Mouse (Mus musculus) forebrain, embryonic 12.5 days (tissue): ENCODE measurements around the gene Sar1a. TPM values are rescaled to one million over a fixed set of nuclear protein-coding genes. Genes with fewer than 3 reads are reported as not detected.

Experiments
- ATAC-seq: fragments of 200-750 bp; cut with Nextera tagmentation; 2 replicates; pipeline ENCODE4 v1.8.0; 2017; ENCODE audit warnings: moderate TSS enrichment; ENCODE audit not compliant: low FRiP score
- H3K27ac ChIP-seq: fragments of 300-500 bp; sonication (generic); 2 replicates; pipeline ENCODE4 v1.5.1; 2016; ENCODE audit warnings: mild to moderate bottlenecking
- H3K27me3 ChIP-seq: fragments of 300-500 bp; sonication (generic); 2 replicates; pipeline ENCODE4 v1.6.1; 2016; ENCODE audit warnings: mild to moderate bottlenecking
- H3K36me3 ChIP-seq: fragments of 300-500 bp; sonication (generic); replicated peaks from 2 replicates; pipeline ENCODE4 v1.6.1; 2016; ENCODE audit warnings: mild to moderate bottlenecking
- H3K4me1 ChIP-seq: fragments of 300-500 bp; sonication (generic); 2 replicates; pipeline ENCODE4 v1.6.1; 2016
- H3K4me2 ChIP-seq: fragments of 300-500 bp; sonication (generic); 2 replicates; pipeline ENCODE4 v1.6.1; 2016; ENCODE audit warnings: mild to moderate bottlenecking, moderate library complexity
- H3K4me3 ChIP-seq: fragments of 300-500 bp; sonication (generic); replicated peaks from 2 replicates; pipeline ENCODE4 v1.5.1; 2016; ENCODE audit warnings: mild to moderate bottlenecking
- H3K9ac ChIP-seq: fragments of 300-500 bp; sonication (generic); 2 replicates; pipeline ENCODE4 v1.6.1; 2016; ENCODE audit warnings: mild to moderate bottlenecking
- H3K9me3 ChIP-seq: fragments of 300-500 bp; sonication (generic); 2 replicates; pipeline ENCODE4 v1.6.1; 2016
- WGBS: fragments of 180-500 bp; shearing (Covaris S2); methylation state at CpG from one replicate; pipeline ENCODE4 v1.1.7; 2016; 5-methylcytosine and 5-hydroxymethylcytosine counted together
- polyA plus RNA-seq: library from polyadenylated mRNA; unstranded; fragments of >200 nt; fragmentation: Nextera tagmentation; extraction: Ambion mirVana; gene quantifications from 2 replicates; pipeline ENCODE4 v1.2.1, GENCODE M21; 2016

Gene Sar1a
- polyA plus RNA-seq, 1 experiment from 2014 or later: 221 TPM

DNA sequence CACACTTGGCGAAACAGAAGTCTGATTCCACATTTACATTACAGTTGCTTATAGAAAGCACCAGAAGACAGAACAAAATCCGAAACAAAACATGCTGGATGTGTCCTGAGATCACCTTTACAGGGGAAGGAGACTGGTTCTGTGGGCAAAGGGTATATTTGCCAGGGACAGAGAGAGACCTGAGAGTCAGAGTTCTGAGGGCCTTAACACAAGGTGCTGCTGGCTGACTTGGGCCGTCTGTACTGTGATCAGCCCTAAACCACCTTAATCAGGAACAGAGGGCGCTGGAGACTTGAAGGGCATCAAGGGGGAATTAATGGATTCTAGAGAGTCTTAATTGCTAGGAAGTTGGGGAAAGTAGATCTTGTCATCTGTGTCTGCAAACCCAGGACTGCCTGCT, 13.5 kb downstream of the Sar1a start:
- Histone ChIP-seq H3K4me2 (no peak overlapping the region), H3K9ac (no peak overlapping the region), H3K27ac (no peak overlapping the region), H3K27me3 (no peaks in the 10 kb centered on the region), H3K9me3 (no peaks in the 10 kb centered on the region), H3K36me3 (peaks cover 51% of the 10 kb centered on the region), H3K4me3 (no peak overlapping the region), H3K4me1 (peaks cover 23% of the 10 kb centered on the region)
- ATAC-seq: no peak
- 79% methylated on average over 4 of the region's 4 CpGs for WGBS

DNA sequence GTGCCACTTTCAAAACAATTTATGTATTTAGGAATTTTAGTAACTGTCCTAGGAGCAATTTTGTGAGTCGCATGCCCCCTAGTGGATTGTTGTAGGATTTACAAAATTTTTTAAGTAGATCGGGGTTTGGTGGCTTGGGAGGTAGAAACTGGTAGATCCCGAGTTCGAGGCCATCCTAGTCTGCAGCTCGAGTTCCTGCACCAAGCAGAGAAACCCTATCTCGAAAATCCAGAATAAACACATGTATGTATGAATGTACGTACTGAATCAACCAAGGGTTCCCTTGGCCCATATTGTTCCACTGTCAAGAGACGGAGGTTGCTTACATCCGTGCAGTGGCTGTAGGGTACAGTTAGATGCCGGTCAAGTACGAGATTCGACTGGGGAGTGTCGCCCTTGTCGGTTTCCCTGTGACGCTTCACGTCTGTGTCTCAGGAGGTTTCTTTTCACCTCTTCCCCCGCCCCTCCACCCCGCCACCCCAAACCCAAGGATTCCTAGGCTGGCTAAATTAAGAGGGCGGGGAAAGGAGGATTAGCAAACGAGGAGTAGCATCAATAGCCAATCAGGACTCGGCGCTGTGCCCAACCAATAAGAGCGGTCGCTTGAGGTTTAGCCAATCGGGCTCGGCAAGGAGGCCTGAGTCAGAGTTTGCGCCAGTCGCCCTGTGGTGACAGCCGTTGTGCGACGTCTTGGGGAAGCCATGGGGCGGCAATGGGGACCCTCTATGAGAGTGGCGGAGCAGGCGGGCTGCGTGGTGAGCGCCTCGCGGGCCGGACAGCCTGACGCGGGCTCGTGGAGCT, 15.0 kb downstream of the Sar1a start, which contains the start of gene Tysnd1:
TSS of gene Tysnd1 (plus strand) at position 645 of the 801 bp plus-strand sequence.
- peak within 1 kb of the TSS; percentile 60; the same call in 1 of the 2 replicates for H3K27ac ChIP-seq
- WGBS: 1% methylated on average over 42 of the region's 42 CpGs
- no peaks in the 10 kb centered on the region for H3K27me3 ChIP-seq
- ATAC-seq: peak; percentile 98
- peaks cover 41% of the 10 kb centered on the region for H3K36me3 ChIP-seq
- peak within 1 kb of the TSS; percentile 99 for H3K4me2 ChIP-seq
- H3K9ac ChIP-seq: peak within 1 kb of the TSS; percentile 75
- no peaks in the 10 kb centered on the region for H3K9me3 ChIP-seq
- peaks cover 23% of the 10 kb centered on the region for H3K4me1 ChIP-seq
- H3K4me3 ChIP-seq: peak within 1 kb of the TSS; percentile 92

DNA sequence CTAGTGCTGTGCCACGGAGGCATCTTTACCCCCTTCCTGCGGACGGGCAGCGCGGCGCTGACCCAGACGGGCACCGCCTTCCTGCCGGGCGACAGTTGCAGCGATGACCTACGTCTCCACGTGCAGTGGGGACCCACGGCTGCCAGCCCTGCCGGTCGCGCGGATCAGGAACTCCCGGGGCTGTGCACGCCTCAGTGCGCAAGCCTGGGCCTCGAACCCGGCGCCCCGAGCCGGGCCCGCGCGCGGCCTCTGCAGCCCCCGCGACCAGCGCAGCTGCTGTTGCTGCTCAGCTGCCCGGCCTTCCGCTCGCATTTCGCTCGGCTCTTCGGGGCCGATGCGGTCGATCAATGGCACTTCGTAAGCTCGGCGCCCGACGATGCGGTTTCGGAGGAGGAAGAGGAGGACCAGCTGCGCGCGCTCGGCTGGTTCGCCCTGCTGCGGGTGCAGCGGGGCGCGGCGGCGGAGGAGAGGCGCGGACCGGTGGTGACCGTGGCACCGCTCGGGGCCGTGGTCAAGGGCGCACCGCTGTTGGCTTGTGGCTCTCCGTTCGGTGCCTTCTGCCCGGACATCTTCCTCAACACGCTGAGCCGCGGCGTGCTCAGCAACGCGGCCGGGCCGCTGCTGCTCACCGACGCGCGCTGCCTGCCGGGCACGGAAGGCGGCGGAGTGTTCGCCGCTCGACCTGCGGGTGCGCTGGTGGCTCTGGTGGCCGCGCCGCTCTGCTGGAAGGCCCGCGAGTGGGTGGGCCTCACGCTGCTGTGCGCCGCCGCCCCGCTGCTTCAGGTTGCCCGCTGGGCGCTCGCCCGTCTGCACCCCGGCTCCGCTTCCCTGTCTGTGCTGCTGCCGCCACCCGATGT, 15.8 kb downstream of the Sar1a start:
- Histone ChIP-seq H3K4me3 (peak overlapping the region; percentile 92), H3K4me2 (peak overlapping the region; percentile 99), H3K9me3 (no peaks in the 10 kb centered on the region), H3K27ac (peak overlapping the region; percentile 60; the same call in 1 of the 2 replicates), H3K36me3 (peaks cover 32% of the 10 kb centered on the region), H3K9ac (peak overlapping the region; percentile 75), H3K4me1 (peaks cover 23% of the 10 kb centered on the region), H3K27me3 (no peaks in the 10 kb centered on the region)
- peak; percentile 3; the same call in 1 of the 2 replicates for ATAC-seq
- WGBS: under 1% methylated on average over 99 of the region's 111 CpGs

DNA sequence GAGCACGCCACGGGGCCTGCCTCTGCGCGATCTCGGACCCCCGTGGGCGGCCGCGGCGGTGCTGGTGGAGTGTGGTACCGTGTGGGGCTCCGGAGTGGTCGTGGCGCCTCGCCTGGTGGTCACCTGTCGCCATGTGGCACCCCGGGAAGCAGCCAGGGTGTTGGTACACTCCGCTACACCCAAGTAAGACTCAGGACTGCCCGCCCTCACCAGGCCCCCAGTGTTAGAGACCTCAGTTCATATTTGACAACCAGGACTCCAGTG, 16.4 kb downstream of the Sar1a start:
- Histone ChIP-seq H3K4me2 (peak overlapping the region; percentile 99), H3K4me3 (peak overlapping the region; percentile 92), H3K27me3 (no peaks in the 10 kb centered on the region), H3K36me3 (peaks cover 30% of the 10 kb centered on the region), H3K27ac (no peak overlapping the region), H3K9ac (peak overlapping the region; percentile 75), H3K4me1 (peaks cover 23% of the 10 kb centered on the region), H3K9me3 (no peaks in the 10 kb centered on the region)
- ATAC-seq: no peak
- WGBS: 17% methylated on average over 19 of the region's 19 CpGs

DNA sequence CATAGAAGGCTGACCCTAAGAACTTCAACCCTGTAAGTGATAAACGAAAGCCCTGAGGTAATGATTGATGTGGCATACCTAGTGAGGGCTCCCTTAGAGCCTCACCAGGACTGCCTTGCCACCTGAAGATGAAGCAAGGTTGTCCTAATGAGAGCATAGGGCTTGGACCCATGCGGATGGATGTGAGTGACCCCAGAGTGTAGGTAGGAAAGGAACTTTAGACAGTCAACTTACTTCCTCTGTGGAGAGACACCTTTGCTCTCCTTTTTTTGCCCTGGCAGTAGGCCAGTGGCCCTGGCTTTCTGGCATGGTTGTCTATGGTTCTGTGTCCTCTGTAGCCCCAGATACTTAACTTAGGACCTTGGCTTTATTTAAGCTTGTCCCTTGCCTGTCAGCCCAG, 16.9 kb downstream of the Sar1a start:
- Histone ChIP-seq H3K4me1 (peaks cover 23% of the 10 kb centered on the region), H3K9ac (peak overlapping the region; percentile 75; the same call in 1 of the 2 replicates), H3K27ac (no peak overlapping the region), H3K36me3 (peaks cover 31% of the 10 kb centered on the region), H3K4me3 (peak overlapping the region; percentile 92), H3K27me3 (no peaks in the 10 kb centered on the region), H3K9me3 (no peaks in the 10 kb centered on the region), H3K4me2 (peak overlapping the region; percentile 99)
- no peak for ATAC-seq
- WGBS: 91% methylated on average over 2 of the region's 2 CpGs

DNA sequence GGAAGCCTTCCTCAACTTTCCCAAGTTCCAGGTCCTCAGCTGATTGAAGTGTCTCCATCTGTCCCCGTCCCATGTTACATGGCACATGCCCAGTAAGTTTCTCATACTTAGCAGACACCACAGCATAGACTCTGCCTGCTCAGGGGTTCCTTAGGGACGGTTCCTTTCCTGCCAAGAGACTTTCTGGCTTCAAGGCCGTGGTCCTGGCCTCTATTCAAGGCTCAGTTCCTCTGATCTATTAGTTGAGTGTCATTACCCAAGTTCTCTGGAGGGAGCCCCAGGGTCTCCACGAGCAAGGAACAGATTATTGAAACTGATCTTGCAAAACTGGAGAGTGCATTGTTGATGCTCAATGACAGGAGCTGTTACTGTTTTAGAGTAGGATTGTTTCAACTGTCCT, 24.6 kb downstream of the Sar1a start:
- H3K36me3 ChIP-seq: peaks cover 24% of the 10 kb centered on the region
- WGBS: 76% methylated on average over 4 of the region's 4 CpGs
- no peak for ATAC-seq

DNA sequence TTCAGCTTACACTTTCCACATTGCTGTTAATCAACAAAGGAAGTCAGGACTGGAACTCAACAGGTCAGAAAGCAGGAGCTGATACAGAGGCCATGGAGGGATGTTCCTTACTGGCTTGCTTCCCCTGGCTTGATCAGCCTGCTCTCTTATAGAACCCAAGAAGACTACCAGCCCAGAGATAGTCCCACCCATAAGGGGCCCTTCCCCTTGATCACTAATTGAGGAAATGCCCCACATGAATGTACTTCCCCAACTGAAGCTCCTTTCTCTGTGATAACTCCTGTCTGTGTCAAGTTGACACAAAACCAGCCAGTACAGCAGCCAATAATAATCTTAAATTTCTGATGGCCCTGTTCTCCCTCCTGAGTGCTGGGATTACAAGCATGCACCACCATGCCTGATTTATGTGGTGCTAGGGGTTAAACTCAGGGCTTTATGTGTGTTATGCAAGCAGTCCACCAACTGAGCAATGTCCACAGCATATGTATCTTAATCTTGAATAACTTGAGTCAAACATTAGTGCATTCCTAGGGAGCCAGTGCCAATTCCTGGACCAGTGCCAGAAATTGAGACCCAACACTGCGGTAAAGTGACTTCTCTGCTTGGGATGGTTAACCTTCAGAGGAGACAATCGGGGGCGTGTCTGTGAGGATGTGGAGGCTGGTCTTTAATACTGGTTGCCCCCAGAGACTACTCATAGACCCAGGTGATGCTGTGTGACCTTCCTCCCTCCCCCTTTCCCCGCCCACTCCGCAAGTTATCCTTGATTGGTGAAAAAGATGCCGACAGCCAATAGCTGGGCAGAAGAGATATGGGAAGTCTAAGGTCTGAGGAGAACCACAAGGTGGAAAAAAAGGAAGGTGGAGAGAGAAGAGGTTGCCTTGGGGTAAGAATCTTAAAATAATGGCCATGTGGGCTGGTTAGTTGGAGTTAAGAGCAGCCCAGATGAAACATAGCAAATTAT, 26.6 kb downstream of the Sar1a start:
- Histone ChIP-seq H3K4me1 (no peaks in the 10 kb centered on the region), H3K27me3 (0 out of 2 replicates have a peak, but pooled peaks cover 3% of the 10 kb centered on the region), H3K9me3 (no peaks in the 10 kb centered on the region), H3K36me3 (peaks cover 19% of the 10 kb centered on the region), H3K4me2 (no peak overlapping the region), H3K9ac (no peak overlapping the region), H3K4me3 (no peak overlapping the region), H3K27ac (no peak overlapping the region)
- no peak for ATAC-seq
- 72% methylated on average over 6 of the region's 6 CpGs for WGBS

More for the DNA sequence above, 24.6 kb downstream of the Sar1a start:
- Histone ChIP-seq H3K27ac (no peak overlapping the region), H3K4me2 (no peak overlapping the region), H3K9me3 (no peaks in the 10 kb centered on the region), H3K4me1 (no peaks in the 10 kb centered on the region), H3K4me3 (no peak overlapping the region), H3K27me3 (no peaks in the 10 kb centered on the region), H3K9ac (no peak overlapping the region)

DNA sequence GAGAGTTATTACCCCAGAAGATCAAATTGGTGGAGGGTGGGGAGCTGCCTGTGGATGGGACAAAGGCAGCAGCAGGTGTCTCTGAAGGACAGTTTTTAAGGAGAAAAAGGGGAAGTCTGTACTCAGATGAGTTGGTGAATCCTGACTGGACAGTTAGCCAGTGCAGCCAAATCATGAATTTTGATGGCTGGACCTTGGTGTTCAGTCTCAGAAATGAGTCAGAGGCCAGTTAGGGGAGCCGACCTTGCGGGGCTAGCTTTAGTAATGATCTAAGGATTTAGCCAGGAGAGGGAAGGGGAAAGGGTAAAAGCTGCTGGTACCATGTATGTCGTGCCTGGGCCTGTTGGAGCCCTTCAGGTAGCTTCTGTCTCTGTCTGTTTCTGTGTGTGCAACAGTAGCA, 33.5 kb downstream of the Sar1a start:
- Histone ChIP-seq H3K27me3 (peaks cover 35% of the 10 kb centered on the region), H3K36me3 (no peaks in the 10 kb centered on the region), H3K4me2 (no peak overlapping the region), H3K4me3 (no peak overlapping the region), H3K9me3 (no peaks in the 10 kb centered on the region), H3K4me1 (peaks cover 9% of the 10 kb centered on the region), H3K27ac (no peak overlapping the region), H3K9ac (no peak overlapping the region)
- ATAC-seq: no peak
- WGBS: 62% methylated on average over 3 of the region's 3 CpGs

DNA sequence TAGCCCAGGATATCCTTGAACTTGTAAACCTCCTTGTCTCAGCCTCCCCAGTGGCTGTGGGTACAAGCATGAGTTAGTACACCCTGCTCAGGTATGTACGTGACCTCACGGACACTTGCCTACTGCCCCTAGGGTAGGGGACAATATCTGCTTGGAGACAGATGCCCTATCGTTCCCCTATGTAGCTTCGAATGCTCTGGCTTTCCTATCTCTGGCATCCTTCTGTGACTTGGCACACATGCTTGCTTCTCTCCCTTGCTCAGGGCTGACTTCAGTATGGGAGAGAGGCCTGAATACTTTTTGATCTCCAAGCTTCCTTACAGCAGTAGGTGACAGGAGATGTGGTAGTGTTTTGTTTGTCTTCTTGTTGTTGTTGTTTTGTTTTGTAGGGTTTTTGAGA, 34.0 kb downstream of the Sar1a start:
- 94% methylated on average over 4 of the region's 4 CpGs for WGBS
- no peak for ATAC-seq
- Histone ChIP-seq H3K4me3 (no peak overlapping the region), H3K27ac (no peak overlapping the region), H3K9me3 (no peaks in the 10 kb centered on the region), H3K4me2 (no peak overlapping the region), H3K36me3 (no peaks in the 10 kb centered on the region), H3K9ac (no peak overlapping the region), H3K4me1 (peaks cover 9% of the 10 kb centered on the region), H3K27me3 (peaks cover 35% of the 10 kb centered on the region)

DNA sequence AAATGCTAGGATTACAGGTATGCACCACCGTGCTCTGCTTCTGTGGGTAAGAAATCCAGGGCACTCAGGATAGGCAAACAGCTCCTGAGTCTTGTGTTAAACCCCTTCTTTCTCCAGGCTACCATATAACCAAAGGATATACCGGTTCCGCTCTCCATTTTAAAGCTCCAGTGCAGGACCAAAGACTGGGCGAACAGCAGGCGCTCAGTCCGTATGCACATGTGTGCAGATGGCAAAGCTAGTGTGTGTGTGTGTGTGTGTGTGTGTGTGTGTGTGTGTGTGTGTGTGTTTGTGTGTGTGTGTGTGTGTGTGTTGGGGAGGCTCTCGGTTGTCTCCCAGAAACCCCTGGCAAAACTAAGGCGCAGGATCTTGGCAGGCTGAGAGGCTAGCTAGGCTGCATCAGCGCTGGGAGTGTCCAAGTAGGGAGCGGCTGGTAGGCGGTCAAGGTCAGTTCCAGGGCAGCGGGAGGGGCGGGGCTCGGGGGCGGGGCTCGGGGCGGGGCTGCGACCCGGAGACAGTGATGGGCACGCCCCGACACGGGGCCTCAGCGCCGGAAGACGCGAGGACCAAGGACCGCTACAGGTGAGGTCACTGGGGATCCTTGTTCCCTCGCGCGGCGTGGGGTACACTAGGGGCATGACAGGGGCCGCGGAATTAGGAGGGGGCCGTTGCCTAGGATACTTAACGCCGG, 34.8 kb downstream of the Sar1a start, which contains the start of gene Aifm2:
TSS of gene Aifm2 (plus strand) at position 493 of the 691 bp plus-strand sequence.
- Histone ChIP-seq H3K4me1 (peaks cover 9% of the 10 kb centered on the region), H3K36me3 (no peaks in the 10 kb centered on the region), H3K4me3 (peak within 1 kb of the TSS; percentile 53), H3K27ac (no peak within 1 kb of the TSS), H3K27me3 (peaks cover 35% of the 10 kb centered on the region), H3K9me3 (no peaks in the 10 kb centered on the region), H3K9ac (peak within 1 kb of the TSS; percentile 61), H3K4me2 (peak within 1 kb of the TSS; percentile 85)
- 15% methylated on average over 34 of the region's 36 CpGs for WGBS
- peak; percentile 82 for ATAC-seq

DNA sequence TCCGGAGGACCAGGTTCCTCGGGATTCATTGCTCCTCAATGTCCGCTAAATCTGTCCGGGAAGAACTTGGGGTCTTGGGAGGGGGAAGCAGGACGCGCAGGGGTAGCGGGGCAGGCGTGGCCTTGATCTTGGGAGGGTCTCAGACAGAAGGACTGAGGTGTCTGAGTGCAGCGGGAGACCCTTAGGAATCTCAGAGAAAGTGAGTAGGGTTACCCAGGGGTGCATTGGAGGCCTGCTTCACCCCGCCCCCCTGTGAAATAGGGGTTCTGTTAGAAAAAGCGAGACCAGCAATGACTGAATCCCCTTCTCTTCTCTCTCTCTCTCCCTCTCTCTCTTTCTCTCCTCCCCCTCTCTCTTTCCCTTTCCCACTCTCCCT, 35.4 kb downstream of the Sar1a start:
- no peak for ATAC-seq
- Histone ChIP-seq H3K36me3 (no peaks in the 10 kb centered on the region), H3K4me2 (peak overlapping the region; percentile 85), H3K9me3 (no peaks in the 10 kb centered on the region), H3K4me1 (peaks cover 9% of the 10 kb centered on the region), H3K9ac (peak overlapping the region; percentile 61), H3K4me3 (peak overlapping the region; percentile 53), H3K27me3 (peaks cover 35% of the 10 kb centered on the region), H3K27ac (no peak overlapping the region)
- 3% methylated on average over 11 of the region's 11 CpGs for WGBS
